Mouse (Mus musculus) ovary, postnatal 10 days (tissue): ENCODE measurements around the gene Gm11077.

Experiments
- DNase-seq: peaks from one replicate; pipeline ENCODE4 v3.0.0; 2022; ENCODE audit warnings: low spot score

Gm11077 gene

GRCm38 (mm10) chr6:140729272-140729671, at the start of gene Gm11077:
Gm11077 (plus strand) TSS chr6:140729284.
- DNase-seq = no peak

GRCm38 (mm10) chr6:140680713-140681112, 48.4 kb upstream of the Gm11077 start:
- DNase-seq = no peak

- no peak for DNase-seq
These were observed 46.3 kb upstream of the Gm11077 start for GRCm38 (mm10) chr6:140682829-140683228.

- no peak for DNase-seq
These were observed 44.7 kb upstream of the Gm11077 start for GRCm38 (mm10) chr6:140684403-140684802.

- no peak for DNase-seq
These were observed 39.3 kb upstream of the Gm11077 start for GRCm38 (mm10) chr6:140689617-140690404.

- DNase-seq = no peak
These were observed 36.9 kb upstream of the Gm11077 start for GRCm38 (mm10) chr6:140692160-140692559.

GRCm38 (mm10) chr6:140696192-140696879, 32.7 kb upstream of the Gm11077 start:
- no peak for DNase-seq

- DNase-seq = no peak
These were observed 31.1 kb upstream of the Gm11077 start for GRCm38 (mm10) chr6:140697994-140698393.

GRCm38 (mm10) chr6:140698596-140698995, 30.5 kb upstream of the Gm11077 start:
- DNase-seq = no peak

GRCm38 (mm10) chr6:140701259-140701658, 27.8 kb upstream of the Gm11077 start:
- DNase-seq = no peak

- no peak for DNase-seq
These were observed 24.0 kb upstream of the Gm11077 start for GRCm38 (mm10) chr6:140705132-140705531.

- no peak for DNase-seq
These were observed 23.0 kb upstream of the Gm11077 start for GRCm38 (mm10) chr6:140706056-140706455.

GRCm38 (mm10) chr6:140708059-140708458, 21.0 kb upstream of the Gm11077 start:
- no peak for DNase-seq

- no peak for DNase-seq
These were observed 19.5 kb upstream of the Gm11077 start for GRCm38 (mm10) chr6:140709415-140710107.

GRCm38 (mm10) chr6:140712754-140713153, 16.3 kb upstream of the Gm11077 start:
- DNase-seq = peak; percentile 20

GRCm38 (mm10) chr6:140714905-140715365, 14.1 kb upstream of the Gm11077 start:
- peak; percentile 34 for DNase-seq

- no peak for DNase-seq
These were observed 7.0 kb upstream of the Gm11077 start for GRCm38 (mm10) chr6:140722058-140722457.

GRCm38 (mm10) chr6:140730669-140731401, 1.8 kb downstream of the Gm11077 start:
- DNase-seq = no peak

- DNase-seq = no peak
These were observed 2.3 kb downstream of the Gm11077 start for GRCm38 (mm10) chr6:140731402-140731730.

GRCm38 (mm10) chr6:140732971-140733640, 4.0 kb downstream of the Gm11077 start:
- DNase-seq = no peak

GRCm38 (mm10) chr6:140733641-140733986, 4.5 kb downstream of the Gm11077 start:
- DNase-seq = no peak

GRCm38 (mm10) chr6:140745586-140745985, 16.5 kb downstream of the Gm11077 start:
- DNase-seq = no peak
